Mouse (Mus musculus) cerebellum, postnatal 36 days (tissue): Measurements from ENCODE around the gene Agps.
A peak's percentile ranks its signal among the peaks of the same experiment; 100 is the strongest.

Experiments used
- DNase-seq, 2 experiments: peaks; one replicate each; pipeline ENCODE4 v3.0.0; 2021 to 2022; ENCODE audit warnings: mixed read lengths in 2 of 2

Gene Agps

GRCm38 (mm10) chr2:75831881-75832633 is at the start of gene Agps:
Agps (plus strand) TSS chr2:75832177.
- peak; percentile 87 to 90 for DNase-seq

- DNase-seq: no peak
These were observed 45.9 kb upstream of the Agps start for GRCm38 (mm10) chr2:75786075-75786474.

- no peak for DNase-seq
These were observed 43.5 kb upstream of the Agps start for GRCm38 (mm10) chr2:75788511-75788910.

GRCm38 (mm10) chr2:75789959-75790523 is 41.9 kb upstream of the Agps start:
- no peak for DNase-seq

- no peak for DNase-seq
These were observed 40.2 kb upstream of the Agps start for GRCm38 (mm10) chr2:75791561-75792308.

GRCm38 (mm10) chr2:75792377-75793203 is 39.4 kb upstream of the Agps start:
- DNase-seq: no peak

GRCm38 (mm10) chr2:75796181-75796580 is 35.8 kb upstream of the Agps start:
- no peak for DNase-seq

GRCm38 (mm10) chr2:75798434-75798970 is 33.5 kb upstream of the Agps start:
- DNase-seq: no peak

- no peak for DNase-seq
These were observed 26.2 kb upstream of the Agps start for GRCm38 (mm10) chr2:75805767-75806166.

GRCm38 (mm10) chr2:75806891-75807290 is 25.1 kb upstream of the Agps start:
- DNase-seq: no peak

- DNase-seq: no peak
These were observed 24.5 kb upstream of the Agps start for GRCm38 (mm10) chr2:75807460-75807859.

GRCm38 (mm10) chr2:75814880-75815279 is 17.1 kb upstream of the Agps start:
- no peak for DNase-seq

- no peak for DNase-seq
These were observed 16.5 kb upstream of the Agps start for GRCm38 (mm10) chr2:75815521-75815920.

- DNase-seq: no peak
These were observed 15.3 kb upstream of the Agps start for GRCm38 (mm10) chr2:75816673-75817072.

GRCm38 (mm10) chr2:75818719-75819118 is 13.3 kb upstream of the Agps start:
- no peak for DNase-seq

- no peak for DNase-seq
These were observed 12.2 kb upstream of the Agps start for GRCm38 (mm10) chr2:75819796-75820195.

- DNase-seq: no peak
These were observed 9.8 kb upstream of the Agps start for GRCm38 (mm10) chr2:75821971-75822751.

- DNase-seq: no peak
These were observed 8.2 kb upstream of the Agps start for GRCm38 (mm10) chr2:75823736-75824135.

GRCm38 (mm10) chr2:75824144-75824543 is 7.8 kb upstream of the Agps start:
- DNase-seq: no peak

GRCm38 (mm10) chr2:75824846-75825245 is 7.1 kb upstream of the Agps start:
- no peak for DNase-seq

- DNase-seq: no peak
These were observed 6.4 kb upstream of the Agps start for GRCm38 (mm10) chr2:75825603-75826002.
